Mouse (Mus musculus) kidney, postnatal 36 days (tissue): Measurements from ENCODE around the gene Rwdd1.
A peak's percentile ranks its signal among the peaks of the same experiment; 100 is the strongest.
"Not testable (repeated sequence)": the region's sequence is repeated elsewhere in the genome, so short reads cannot be mapped to it uniquely, and the experiment has no call there.

Experiments
- DNase-seq, 2 experiments: peaks; one replicate each; pipeline ENCODE4 v3.0.0; 2021 to 2022; ENCODE audit warnings: mixed read lengths in 2 of 2

Rwdd1 gene

DNA sequence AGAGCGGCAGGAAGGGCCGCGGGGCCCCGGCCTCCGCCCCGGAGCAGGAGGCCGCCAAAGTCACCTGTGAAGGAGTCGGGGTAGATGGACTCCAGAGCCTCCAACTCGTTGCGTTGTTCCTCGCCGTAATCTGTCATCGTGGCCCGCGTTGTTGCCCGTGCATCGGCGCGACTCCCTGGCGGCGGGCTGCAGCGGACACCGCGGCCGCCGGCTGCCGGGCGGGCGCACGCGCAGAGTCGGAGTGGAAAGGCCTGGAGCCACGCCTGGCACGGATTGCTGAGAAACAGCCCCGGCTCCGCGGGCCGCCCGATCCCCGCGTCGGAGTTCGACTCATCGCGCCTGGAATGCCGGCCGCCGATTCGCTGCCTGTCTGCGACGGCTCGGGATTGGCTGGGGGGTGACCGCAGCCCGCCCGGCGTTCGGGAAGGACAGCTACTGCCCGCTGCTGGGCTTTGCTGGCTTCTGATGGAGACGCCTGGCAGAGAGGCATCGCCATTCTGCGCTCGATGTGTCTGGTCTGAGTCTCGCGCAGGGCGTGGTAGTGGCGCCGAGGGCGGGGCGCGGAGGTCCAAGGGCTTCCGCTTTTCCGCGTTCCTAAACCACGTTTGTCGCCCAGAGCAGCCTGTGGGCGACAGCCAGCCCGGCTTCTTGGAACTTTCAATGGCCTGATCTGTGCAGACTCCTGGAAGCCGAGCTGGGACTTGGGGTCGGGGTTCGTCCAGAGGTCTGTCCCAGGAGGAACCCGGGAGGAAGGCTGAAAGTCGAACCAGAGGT lies at the start of gene Rwdd1:
Rwdd1 (minus strand) TSS at position 323 of the 774 bp plus-strand sequence.
- peak; percentile 97 to 98 for DNase-seq

DNA sequence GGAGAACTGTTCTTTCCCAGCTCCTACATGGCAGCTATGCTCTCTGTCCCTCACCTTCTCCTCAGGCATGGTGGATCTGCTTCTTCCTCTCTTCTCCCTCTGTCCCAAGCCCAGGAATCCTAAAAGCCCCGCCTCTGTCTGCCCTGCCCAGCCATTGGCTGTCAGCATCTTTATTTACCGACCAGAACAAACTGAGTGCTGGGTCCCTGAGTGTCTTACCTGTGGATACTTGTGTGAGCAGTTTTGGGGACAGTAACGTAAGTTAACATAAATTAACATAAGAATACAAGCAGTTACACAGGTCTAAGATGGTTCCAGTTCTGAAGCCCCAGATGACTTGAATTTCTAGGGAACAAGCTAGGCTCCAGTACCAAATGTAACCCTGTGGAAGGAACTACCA lies 47.2 kb upstream of the Rwdd1 start:
- DNase-seq: no peak

GRCm38 (mm10) chr10:34053987-34054386 lies 34.6 kb upstream of the Rwdd1 start:
- no peak for DNase-seq

DNA sequence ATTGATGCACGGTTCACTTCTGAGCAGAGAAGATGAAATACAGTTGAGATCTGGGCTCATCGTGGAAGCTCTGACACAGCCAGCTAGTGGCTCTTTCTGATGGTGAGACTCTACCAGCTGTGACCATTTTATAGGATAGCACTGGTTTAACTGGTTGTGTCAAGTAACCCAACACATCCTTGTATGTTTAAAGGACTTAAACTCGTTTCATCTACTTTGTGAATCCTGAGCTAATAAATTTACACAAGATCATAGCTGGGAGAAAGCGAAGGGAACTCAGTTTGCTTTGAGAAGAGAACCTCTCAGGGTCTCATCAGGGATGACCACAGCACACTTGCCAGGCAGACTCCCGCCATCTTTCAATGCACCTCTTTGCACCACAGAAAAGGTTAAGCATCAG lies 24.8 kb upstream of the Rwdd1 start, which contains the start of gene Calhm4:
Calhm4 (minus strand) TSS at position 101 of the 400 bp plus-strand sequence.
- no peak for DNase-seq

GRCm38 (mm10) chr10:34037401-34037800 lies 18.0 kb upstream of the Rwdd1 start, which contains the start of gene Trappc3l:
Gene Trappc3l, plus strand, starts transcription at chr10:34037597.
- no peak for DNase-seq

GRCm38 (mm10) chr10:34036587-34036986 lies 17.2 kb upstream of the Rwdd1 start:
- DNase-seq: peak in 1 of 2 experiments; percentile 19

DNA sequence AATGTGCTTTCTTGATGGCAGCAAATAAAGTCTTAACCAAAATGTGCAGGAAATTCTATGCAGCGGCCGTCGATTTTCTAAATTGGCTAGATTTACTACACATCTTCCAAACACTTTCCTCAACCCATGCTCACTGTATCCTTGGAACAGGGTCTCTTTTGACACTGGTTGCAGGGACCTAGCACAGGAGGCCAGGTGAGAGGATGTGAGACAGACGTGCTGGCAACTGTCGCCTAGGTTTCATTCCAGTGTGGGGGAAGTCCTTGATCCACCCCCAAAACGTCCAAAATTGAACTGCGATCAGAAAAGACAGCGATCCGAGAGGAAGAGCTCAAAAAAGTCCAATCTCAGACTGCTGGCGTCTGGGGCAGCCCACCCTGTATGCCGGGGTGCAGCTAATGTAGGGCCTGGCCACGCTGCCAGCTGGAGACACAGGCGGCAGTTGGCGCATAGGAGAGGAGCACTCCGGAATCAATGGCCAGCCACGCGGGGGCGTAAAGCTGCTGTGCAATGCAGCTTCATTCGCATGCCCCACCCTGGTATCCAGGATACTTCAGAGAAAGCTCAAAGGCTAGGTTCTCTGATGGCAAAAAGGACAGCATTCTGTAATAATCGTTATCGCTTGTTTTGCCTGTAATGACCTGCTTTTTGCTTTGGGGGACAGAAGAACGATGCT lies 14.3 kb upstream of the Rwdd1 start:
- DNase-seq: peak; percentile 76 to 90

DNA sequence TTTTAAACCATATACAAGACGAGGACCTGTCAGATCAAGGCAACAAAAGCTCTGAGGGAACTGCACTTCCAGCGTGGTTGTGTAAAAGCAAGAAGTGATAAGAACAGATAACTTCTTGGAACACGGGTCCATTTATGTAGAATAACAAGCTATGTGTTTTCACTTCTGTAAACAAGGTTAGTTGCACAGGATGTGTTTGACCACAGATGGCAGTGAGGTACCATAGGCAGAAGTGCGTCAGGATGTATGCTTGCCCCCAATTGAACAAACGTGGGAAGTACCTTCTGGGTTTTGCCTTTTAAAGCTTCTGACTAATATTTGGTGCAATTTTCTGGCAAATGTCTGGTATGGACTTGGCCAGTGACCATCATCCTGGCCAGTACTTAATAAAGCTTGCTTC lies 10.9 kb upstream of the Rwdd1 start:
- DNase-seq: no peak

DNA sequence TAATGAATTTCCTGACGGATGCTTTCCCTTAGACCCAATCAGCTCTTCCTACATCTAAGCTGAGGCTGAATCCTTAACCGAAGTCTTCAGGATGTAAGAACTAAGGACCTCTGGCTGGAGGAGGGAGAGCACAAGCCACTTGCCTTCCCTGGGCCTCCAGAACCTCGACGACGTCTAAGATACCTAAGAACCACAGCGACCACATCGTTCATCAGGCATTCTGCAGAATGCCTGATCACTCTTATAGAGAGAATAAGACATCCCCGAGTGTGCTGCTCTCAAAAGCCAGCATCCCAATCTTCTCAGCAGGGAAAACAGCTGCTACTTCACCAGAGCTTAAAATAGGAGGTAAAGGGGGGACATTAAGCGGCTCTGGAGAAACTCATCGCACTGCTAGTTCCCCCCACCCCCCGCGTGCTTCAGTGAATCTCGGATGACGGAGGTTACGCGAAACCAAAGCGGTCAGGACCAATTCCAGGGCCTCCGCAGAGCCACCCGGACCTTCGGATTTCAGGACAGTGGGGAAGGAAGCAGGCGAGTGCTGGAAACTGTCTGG lies 600 bp downstream of the Rwdd1 start:
- DNase-seq: no peak

GRCm38 (mm10) chr10:34013241-34013640 lies 6.2 kb downstream of the Rwdd1 start:
- no peak for DNase-seq

GRCm38 (mm10) chr10:34012581-34012980 lies 6.8 kb downstream of the Rwdd1 start:
- DNase-seq: no peak

- DNase-seq: no peak
Observed at GRCm38 (mm10) chr10:33998397-33998796, 21.0 kb downstream of the Rwdd1 start.

DNA sequence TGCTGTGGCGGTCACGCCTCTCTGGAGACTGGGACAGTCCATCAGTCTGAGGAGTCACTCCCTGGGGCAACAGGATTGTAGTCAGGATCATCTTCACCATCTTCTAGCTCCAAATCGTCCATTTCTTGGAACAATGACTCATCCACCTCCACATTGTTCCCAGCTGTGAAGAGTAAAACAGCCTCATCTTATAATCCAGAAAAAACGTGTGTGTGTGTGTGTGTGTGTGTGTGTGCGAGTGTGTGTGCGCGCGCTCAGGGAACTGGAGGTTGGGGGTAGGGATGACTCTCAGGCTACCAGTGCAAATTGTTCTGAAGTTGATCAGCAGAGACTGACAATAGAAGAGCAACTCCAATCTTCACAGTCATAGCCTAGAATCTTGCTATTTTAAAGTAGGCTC lies 22.7 kb downstream of the Rwdd1 start:
- not testable (repeated sequence) for DNase-seq

DNA sequence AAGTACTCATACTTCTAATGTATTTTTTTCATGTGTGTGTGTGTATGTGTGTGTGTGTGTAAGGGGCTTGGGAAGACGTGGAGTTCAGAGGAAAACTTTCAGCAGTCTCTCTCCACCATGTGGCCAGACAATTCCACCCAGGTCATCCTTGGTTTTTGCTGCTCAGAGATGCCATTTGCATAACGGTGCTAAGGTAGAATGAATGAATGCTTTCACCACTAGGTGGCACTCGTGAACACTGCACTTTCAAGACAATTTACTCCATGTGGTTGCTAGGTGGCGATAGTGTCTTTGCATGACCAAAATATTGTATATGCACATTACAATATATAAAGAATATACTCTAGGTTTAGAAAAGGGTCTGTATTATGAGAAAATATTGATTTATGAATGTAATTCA lies 32.7 kb downstream of the Rwdd1 start:
- DNase-seq: peak; percentile 70 to 78

DNA sequence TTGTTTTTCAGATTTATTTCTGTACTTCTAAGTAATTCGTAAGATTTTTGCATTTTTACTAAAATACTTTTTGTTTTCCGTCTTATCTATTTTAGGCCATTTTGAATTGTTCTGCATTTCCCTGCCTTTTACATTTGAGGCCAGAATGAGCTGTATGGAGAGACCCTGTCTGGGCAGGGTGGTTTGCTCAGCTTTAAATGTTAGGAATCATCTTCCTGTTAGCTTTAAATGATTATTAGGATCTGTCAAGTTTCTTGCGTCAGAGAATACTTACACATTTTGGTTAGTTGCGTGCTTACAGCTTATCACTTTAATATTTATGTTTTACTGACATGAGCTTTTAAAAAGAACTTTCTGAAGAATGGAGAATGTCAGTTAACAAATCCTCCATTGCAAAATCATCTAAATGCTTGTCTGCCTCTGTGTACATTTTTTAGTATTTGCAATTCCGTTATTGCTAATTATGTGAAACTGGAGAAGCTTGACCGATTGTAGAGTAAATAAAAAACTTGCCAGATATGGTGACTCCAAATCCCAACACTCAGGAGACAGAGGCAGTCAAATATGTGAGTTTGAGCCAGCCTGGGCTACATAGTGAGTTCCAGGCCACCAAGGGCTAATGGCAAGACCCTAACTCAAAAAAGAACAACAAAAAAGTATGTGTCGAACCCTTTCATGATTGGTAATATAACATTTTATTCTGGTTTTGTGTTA lies 44.5 kb downstream of the Rwdd1 start:
- DNase-seq: no peak

DNA sequence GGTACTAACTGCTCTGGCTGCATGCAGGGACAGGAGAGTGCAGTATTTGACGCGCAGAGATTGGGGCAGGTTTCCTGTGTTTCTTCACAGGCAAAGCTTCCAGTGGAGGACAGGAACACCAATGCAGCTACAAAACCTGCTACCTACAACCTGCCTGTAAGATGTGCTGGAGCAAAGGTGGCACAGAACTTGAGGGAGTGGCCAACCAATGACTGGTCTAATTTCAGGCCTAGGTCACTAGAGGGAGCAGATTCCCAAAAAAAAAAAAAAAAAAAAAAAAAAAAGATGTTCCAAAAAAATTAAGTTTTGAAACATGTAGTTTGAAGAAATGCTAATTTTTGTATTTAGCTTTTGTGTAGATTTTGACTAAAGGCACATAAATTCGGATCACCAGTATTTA lies 66.9 kb downstream of the Rwdd1 start:
- DNase-seq: no peak

- peak; percentile 89 to 91 for DNase-seq
Observed at GRCm38 (mm10) chr10:33950803-33951583, 68.4 kb downstream of the Rwdd1 start, which contains the start of gene Zup1. Gene Zup1, minus strand, starts transcription at chr10:33951269.
